Mouse (Mus musculus): ENCODE data around the gene Gstt4.

- TF ChIP-seq GATA1 (IDR thresholded peaks at IDR 0.05; ENCODE audit: low read length) (no peak), TAL1 (IDR thresholded peaks at IDR 0.05; ENCODE audit: low read length) (no peak)
Observed at GRCm38 (mm10) chr10:75796731-75797516, 25.4 kb downstream of the Gstt4 start.
